Mouse (Mus musculus) G1E (cell line): ENCODE measurements around the gene Sorbs2. TPM values are rescaled to one million over a fixed set of nuclear protein-coding genes. Genes with fewer than 3 reads are reported as not detected.

Experiments
- ATAC-seq: 2 replicates; pipeline ENCODE4 v1.8.0; 2016; ENCODE audit warnings: mild to moderate bottlenecking; ENCODE audit not compliant: insufficient number of reproducible peaks, poor library complexity, low FRiP score, severe bottlenecking; ENCODE audit errors: extremely low read depth
- DNase-seq: peaks from one replicate; pipeline ENCODE4 v3.0.0; 2012; ENCODE audit warnings: low spot score
- H3K27me3 ChIP-seq: 2 replicates; pipeline ENCODE4 v1.6.1; 2012; ENCODE audit warnings: mild to moderate bottlenecking, low read length, inconsistent platforms; ENCODE audit not compliant: insufficient read depth
- H3K36me3 ChIP-seq: replicated peaks from 2 replicates; pipeline ENCODE3; 2012; ENCODE audit warnings: mild to moderate bottlenecking, inconsistent platforms
- H3K4me1 ChIP-seq: 2 replicates; pipeline ENCODE4 v1.6.1; 2012; ENCODE audit warnings: low read depth, low read length, inconsistent platforms, mixed read lengths; ENCODE audit not compliant: insufficient read depth
- H3K4me3 ChIP-seq: 2 replicates; pipeline ENCODE4 v1.5.1; 2012; ENCODE audit warnings: low read depth, mild to moderate bottlenecking, inconsistent platforms, low read length, moderate library complexity, mixed read lengths
- H3K9me3 ChIP-seq: replicated peaks from 2 replicates; pipeline ENCODE4 v1.6.1; 2012; ENCODE audit warnings: inconsistent platforms
- CTCF ChIP-seq: IDR thresholded peaks from 2 replicates; pipeline ENCODE4 v1.5.1; 2012; ENCODE audit warnings: low read depth, low read length, inconsistent platforms, mixed read lengths
- GATA1 ChIP-seq: IDR thresholded peaks from 2 replicates; pipeline ENCODE4 v1.6.1; 2012; ENCODE audit warnings: borderline replicate concordance, low read length, inconsistent platforms, mixed read lengths
- GATA2 ChIP-seq: IDR thresholded peaks from 2 replicates; pipeline ENCODE4 v1.6.1; 2012; ENCODE audit warnings: low read depth, low read length, inconsistent platforms, borderline replicate concordance
- POLR2AphosphoS5 ChIP-seq: IDR thresholded peaks from 2 replicates; pipeline ENCODE4 v1.6.1; 2012; ENCODE audit warnings: low read depth, low read length, inconsistent platforms; ENCODE audit not compliant: insufficient replicate concordance
- TAL1 ChIP-seq: conservative IDR thresholded peaks from 2 replicates; pipeline ENCODE4 v1.6.1; 2012; ENCODE audit warnings: low read depth, low read length, inconsistent platforms, mixed read lengths
- polyA plus RNA-seq: library from polyadenylated mRNA; stranded (reverse); fragments of >175 nt; gene quantifications from 2 replicates; pipeline ENCODE4 v1.2.3, GENCODE M21; 2012
- total RNA-seq, 2 experiments: library from RNA; stranded (forward) in 1 of 2; stranded (reverse) in 1 of 2; fragments of 200-1000 nt in 1 of 2; fragments of >200 nt in 1 of 2; fragmentation: Nextera tagmentation in 1 of 2; gene quantifications; 2 replicates each; pipeline ENCODE4 v1.2.3; 2014 to 2017

Sorbs2 gene
- total and polyA plus RNA-seq, 3 experiments, result 0.49 TPM; not detected in 2

- Histone ChIP-seq H3K4me1 (no peaks in the 10 kb centered on the region), H3K27me3 (no peaks in the 10 kb centered on the region), H3K9me3 (no peaks in the 10 kb centered on the region), H3K36me3 (no peaks in the 10 kb centered on the region), H3K4me3 (no peak overlapping the region)
- DNase-seq (no peak), ATAC-seq (no peak)
- TF ChIP-seq TAL1 (no peak), CTCF (no peak), POLR2AphosphoS5 (no peak)
These were observed 127.6 kb downstream of the Sorbs2 start for GRCm38 (mm10) chr8:45635155-45635554.

GRCm38 (mm10) chr8:45637745-45638144 is 130.2 kb downstream of the Sorbs2 start:
- H3K27me3 ChIP-seq, result no peaks in the 10 kb centered on the region
- ATAC-seq, result no peak
- TF ChIP-seq TAL1 (no peak), CTCF (no peak), GATA1 (no peak), GATA2 (no peak), POLR2AphosphoS5 (no peak)

GRCm38 (mm10) chr8:45639444-45639843 is 131.9 kb downstream of the Sorbs2 start:
- TF ChIP-seq CTCF, result no peak
- no peak for TF ChIP-seq GATA2
- no peak for TF ChIP-seq GATA1
- TF ChIP-seq TAL1, result no peak
- TF ChIP-seq POLR2AphosphoS5, result no peak
- DNase-seq, result no peak
- Histone ChIP-seq H3K4me3 (no peak overlapping the region), H3K27me3 (no peaks in the 10 kb centered on the region), H3K4me1 (no peaks in the 10 kb centered on the region), H3K9me3 (no peaks in the 10 kb centered on the region), H3K36me3 (no peaks in the 10 kb centered on the region)
- ATAC-seq, result no peak

More at GRCm38 (mm10) chr8:45637745-45638144, 130.2 kb downstream of the Sorbs2 start:
- Histone ChIP-seq H3K4me1 (no peaks in the 10 kb centered on the region), H3K9me3 (no peaks in the 10 kb centered on the region), H3K4me3 (no peak overlapping the region), H3K36me3 (no peaks in the 10 kb centered on the region)
- DNase-seq, result no peak

GRCm38 (mm10) chr8:45644651-45645050 is 137.1 kb downstream of the Sorbs2 start:
- no peak for DNase-seq
- Histone ChIP-seq H3K9me3 (no peaks in the 10 kb centered on the region), H3K36me3 (no peaks in the 10 kb centered on the region), H3K4me1 (no peaks in the 10 kb centered on the region), H3K27me3 (no peaks in the 10 kb centered on the region), H3K4me3 (no peak overlapping the region)
- TF ChIP-seq GATA2 (no peak), GATA1 (no peak), TAL1 (no peak), POLR2AphosphoS5 (no peak), CTCF (no peak)
- ATAC-seq, result no peak

GRCm38 (mm10) chr8:45649063-45649462 is 141.5 kb downstream of the Sorbs2 start:
- H3K36me3 ChIP-seq, result no peaks in the 10 kb centered on the region
- no peak for ATAC-seq
- TF ChIP-seq TAL1 (no peak), GATA1 (no peak), POLR2AphosphoS5 (no peak), CTCF (no peak), GATA2 (no peak)

GRCm38 (mm10) chr8:45649966-45650365 is 142.4 kb downstream of the Sorbs2 start:
- H3K27me3 ChIP-seq, result no peaks in the 10 kb centered on the region
- no peaks in the 10 kb centered on the region for H3K36me3 ChIP-seq
- no peak for TF ChIP-seq POLR2AphosphoS5
- no peak for TF ChIP-seq GATA2
- TF ChIP-seq GATA1, result no peak
- TF ChIP-seq TAL1, result no peak
- TF ChIP-seq CTCF, result no peak
- H3K9me3 ChIP-seq, result no peaks in the 10 kb centered on the region
- DNase-seq (no peak), ATAC-seq (no peak)
- H3K4me1 ChIP-seq, result no peaks in the 10 kb centered on the region
- no peak overlapping the region for H3K4me3 ChIP-seq

More at GRCm38 (mm10) chr8:45649063-45649462, 141.5 kb downstream of the Sorbs2 start:
- no peaks in the 10 kb centered on the region for H3K27me3 ChIP-seq
- no peaks in the 10 kb centered on the region for H3K9me3 ChIP-seq
- H3K4me3 ChIP-seq, result no peak overlapping the region
- no peaks in the 10 kb centered on the region for H3K4me1 ChIP-seq
- no peak for DNase-seq
